Mouse (Mus musculus): ENCODE measurements around the gene Slc35a2.
A peak's percentile ranks its signal among the peaks of the same experiment; 100 is the strongest.

The Slc35a2 gene

GRCm38 (mm10) chrX:7883841-7884567 is at the start of gene Slc35a2:
Gene Slc35a2 (plus strand): TSS chrX:7884028.
- DNase-seq (ENCODE audit: low spot score in 2 of 2) = peak; percentile 46 to 57

DNA sequence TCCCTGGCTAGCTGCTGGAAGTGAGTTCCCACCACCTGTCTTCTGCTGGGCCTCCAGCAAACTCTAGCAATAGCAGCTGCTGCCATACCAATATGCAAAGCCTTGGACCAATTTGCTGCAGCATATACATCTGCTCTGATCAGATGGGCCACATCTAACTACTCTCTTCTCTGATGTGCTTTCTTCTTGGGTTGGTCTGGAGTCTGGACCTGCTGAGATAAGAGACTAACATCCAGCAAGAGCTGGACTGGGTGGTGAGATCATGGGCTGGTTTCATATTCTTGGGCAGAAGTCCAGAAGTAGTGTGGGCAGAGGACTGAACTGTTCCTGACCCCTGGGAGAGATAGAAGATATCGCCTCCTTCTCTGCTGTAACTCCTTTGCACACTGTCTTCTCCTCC is 46.7 kb upstream of the Slc35a2 start:
- no peak for DNase-seq (ENCODE audit: low spot score in 2 of 2)

GRCm38 (mm10) chrX:7840842-7841162 is 43.0 kb upstream of the Slc35a2 start:
- no peak for DNase-seq (ENCODE audit: low spot score in 2 of 2)

DNA sequence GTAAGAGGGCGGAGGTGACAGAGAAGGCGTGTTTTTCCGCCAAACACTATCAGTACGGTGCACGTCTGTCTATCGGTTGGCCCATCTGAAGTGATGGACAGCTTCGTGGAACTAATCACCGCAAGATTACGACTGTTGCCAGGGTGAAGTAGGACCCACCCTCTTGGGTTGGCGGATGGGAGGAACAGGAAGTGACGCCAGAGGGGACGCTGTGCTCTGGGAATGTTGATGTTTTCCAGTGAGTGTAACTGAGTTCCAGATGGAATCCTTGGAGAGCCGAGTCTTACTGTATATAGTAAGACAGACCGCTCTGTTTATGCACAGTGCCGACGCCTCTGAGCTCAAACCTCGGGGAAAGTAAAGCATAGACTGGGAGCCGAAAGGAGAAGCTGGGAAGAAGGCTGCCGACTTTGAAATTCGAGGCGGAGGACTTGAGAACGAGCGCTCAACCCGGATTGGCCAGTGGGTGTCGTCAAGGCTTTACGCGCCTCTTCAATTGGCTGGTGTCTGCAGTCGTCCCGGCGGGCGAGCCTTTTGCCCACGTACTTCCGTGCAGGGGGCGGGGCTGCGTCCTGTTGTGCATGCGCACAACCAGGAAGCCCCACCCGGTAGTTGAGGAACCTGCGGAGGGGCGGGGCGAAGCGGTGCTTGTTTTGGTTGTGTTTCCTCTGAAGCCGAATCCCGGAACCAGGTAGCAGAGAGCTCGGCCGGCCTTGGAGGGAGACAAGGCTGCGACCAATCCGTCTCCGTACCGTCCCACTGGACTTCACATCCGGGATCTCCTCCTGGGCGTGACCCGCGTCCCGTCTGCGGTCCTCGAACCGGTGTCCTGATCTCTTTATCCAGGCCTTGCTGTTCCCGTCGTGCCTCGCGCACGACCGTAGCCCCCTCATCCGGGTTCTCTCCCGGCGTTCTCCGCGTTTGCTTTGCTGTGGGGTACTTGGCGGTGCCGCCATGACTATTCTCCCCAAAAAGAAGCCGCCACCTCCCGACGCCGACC is 42.4 kb upstream of the Slc35a2 start, which contains the start of gene Otud5:
TSS of gene Otud5 (plus strand) at position 202 of the 1,000 bp plus-strand sequence.
- peak; percentile 69 to 81 for DNase-seq (ENCODE audit: low spot score in 2 of 2)

GRCm38 (mm10) chrX:7842318-7842717 is 41.5 kb upstream of the Slc35a2 start:
- no peak for DNase-seq (ENCODE audit: low spot score in 2 of 2)

GRCm38 (mm10) chrX:7847845-7848244 is 36.0 kb upstream of the Slc35a2 start:
- DNase-seq (ENCODE audit: low spot score in 2 of 2) = no peak

DNA sequence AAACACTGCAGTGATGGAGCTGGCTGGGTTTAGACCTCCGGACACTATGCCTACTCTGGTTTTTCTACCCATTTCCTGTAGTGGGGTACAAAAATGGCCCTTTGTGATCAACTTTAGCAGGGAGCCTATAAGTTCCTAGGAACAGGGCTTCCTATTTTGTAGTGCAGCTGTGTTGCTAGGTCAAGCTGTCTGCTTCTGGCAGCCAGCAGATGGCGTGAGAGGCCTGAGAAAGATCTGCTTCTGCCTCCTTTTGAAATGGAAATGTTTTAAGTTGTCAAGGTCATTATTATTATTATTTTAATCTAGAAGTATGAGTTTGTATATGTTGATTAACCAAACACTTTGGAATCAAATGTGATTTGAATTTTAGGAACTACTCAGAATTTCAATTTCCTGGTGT is 29.2 kb upstream of the Slc35a2 start:
- no peak for DNase-seq (ENCODE audit: low spot score in 2 of 2)

DNA sequence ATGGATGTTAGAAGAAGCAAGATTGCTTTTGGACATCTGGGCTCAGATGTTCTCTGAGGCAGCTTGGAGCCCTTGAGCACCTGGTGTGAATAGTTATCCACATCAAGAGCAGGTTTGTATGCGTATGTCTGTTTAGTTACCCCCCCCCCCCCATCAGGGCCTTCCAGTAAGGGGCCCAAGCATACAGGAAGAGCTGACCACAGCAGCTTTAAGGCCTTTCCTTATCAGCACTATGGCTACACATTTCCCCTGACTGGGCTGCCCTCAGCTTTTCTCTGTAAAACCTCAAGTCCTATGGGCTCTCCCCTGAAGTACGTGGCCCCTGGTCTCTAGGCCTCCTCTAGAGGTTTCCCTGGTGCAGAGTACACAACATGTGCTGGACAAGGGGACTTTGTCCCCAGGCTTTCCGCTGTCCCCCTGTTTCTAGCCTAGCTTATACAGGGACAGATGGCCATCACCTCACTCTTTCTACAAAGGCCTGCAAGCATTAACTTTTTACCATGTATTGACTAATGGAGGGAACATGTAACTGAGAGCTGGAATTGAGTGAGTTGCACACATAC is 24.6 kb upstream of the Slc35a2 start:
- DNase-seq (ENCODE audit: low spot score in 2 of 2) = no peak

GRCm38 (mm10) chrX:7863181-7863580 is 20.6 kb upstream of the Slc35a2 start:
- DNase-seq (ENCODE audit: low spot score in 2 of 2) = no peak

GRCm38 (mm10) chrX:7864551-7864950 is 19.3 kb upstream of the Slc35a2 start:
- DNase-seq (ENCODE audit: low spot score in 2 of 2) = no peak

DNA sequence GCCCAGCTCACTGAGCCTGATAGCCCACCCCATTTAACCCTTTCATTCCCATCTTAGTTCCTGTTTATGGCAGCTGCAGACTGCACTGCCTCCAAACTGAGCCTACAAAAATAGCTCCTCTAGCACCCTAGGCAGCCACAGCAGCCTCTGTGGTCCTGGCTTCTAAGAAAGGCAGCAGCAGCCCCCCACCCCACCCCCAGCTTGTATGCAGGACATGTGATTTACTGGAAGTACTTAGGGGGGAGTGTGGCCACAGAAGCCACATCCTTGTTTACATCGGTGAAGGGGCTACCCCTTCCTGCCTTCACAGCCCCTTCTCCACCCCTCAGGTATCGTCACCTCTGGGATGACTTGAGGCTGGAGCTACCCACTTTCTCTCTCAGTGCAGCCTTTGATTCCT is 18.5 kb upstream of the Slc35a2 start:
- DNase-seq (ENCODE audit: low spot score in 2 of 2) = no peak

- no peak for DNase-seq (ENCODE audit: low spot score in 2 of 2)
These were observed 18.0 kb upstream of the Slc35a2 start for GRCm38 (mm10) chrX:7865786-7866185.

- no peak for DNase-seq (ENCODE audit: low spot score in 2 of 2)
These were observed 16.7 kb upstream of the Slc35a2 start for GRCm38 (mm10) chrX:7867141-7867540.

DNA sequence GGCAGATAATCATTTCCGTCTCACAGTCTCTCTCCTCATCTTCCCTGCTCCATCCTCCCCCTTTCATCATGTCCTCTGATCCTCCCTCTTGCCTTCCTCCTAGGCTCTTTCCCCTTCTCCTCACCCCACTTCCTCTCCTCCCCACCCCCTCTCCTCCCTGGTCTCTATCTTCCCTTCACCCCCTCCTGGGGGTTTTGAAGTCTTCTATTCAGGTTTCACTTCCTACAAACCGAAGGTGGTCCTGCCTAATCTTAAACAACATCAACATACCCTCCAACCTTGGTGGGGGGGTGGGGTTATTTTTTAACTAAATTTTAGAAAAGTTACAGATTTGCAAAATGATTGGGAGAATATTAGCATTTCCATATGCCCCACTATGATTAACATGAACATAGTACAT is 15.3 kb upstream of the Slc35a2 start:
- DNase-seq (ENCODE audit: low spot score in 2 of 2) = no peak

- no peak for DNase-seq (ENCODE audit: low spot score in 2 of 2)
These were observed 14.0 kb upstream of the Slc35a2 start for GRCm38 (mm10) chrX:7869826-7870225.

DNA sequence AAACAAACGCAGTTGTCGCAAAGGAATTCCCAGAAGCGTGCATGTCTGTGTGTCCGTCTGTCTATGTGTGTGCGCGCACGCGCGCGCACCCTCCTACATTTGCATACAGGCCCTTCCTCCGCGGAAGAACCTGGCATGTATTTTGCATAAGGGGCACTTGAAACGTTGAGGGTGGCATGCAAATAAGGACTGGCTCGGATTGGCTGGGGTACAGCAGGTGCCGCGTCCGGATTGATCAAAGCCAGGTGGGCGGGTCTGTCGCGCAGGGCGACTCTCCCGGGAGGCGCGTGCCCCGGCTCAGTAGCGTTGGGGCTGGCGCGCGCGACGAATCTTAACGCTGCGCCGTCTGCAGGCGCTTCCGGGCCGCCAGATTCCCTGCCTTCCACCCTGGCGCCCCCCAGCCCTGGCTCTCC is 5.8 kb upstream of the Slc35a2 start, which contains the start of gene Pim2:
TSS of gene Pim2 (plus strand) at position 256 of the 413 bp plus-strand sequence.
- DNase-seq (ENCODE audit: low spot score in 2 of 2) = peak; percentile 43 to 69

GRCm38 (mm10) chrX:7878495-7878894 is 5.3 kb upstream of the Slc35a2 start:
- DNase-seq (ENCODE audit: low spot score in 2 of 2) = peak in 1 of 2 experiments; percentile 16

DNA sequence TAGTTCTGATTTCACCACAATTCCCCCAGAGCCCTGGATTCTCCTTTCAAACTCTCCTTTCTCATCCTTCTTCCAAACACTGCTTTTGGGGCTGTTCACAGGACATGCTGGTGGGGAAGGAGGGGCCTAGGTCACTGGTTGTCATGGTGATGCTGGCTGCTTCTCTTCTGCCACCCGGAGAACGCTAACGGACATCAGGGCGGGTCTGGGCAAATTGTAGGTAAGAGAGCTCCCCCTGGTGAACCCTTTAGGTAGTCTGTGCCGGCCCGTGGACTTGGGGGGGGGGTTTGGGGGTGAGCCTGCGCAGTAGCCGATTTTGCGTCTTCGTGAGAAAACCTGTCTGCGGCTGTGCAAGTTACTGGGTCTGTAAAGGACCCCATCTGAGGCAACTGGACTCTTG is 4.0 kb upstream of the Slc35a2 start:
- DNase-seq (ENCODE audit: low spot score in 2 of 2) = peak in 1 of 2 experiments; percentile 24

GRCm38 (mm10) chrX:7898211-7898610 is 14.4 kb downstream of the Slc35a2 start:
- no peak for DNase-seq (ENCODE audit: low spot score in 2 of 2)

GRCm38 (mm10) chrX:7898880-7899874 is 15.3 kb downstream of the Slc35a2 start, which contains the start of the genes Pqbp1 and Timm17b:
Gene Pqbp1 (minus strand): TSS chrX:7899269.
Gene Timm17b (plus strand): TSS chrX:7899357.
- peak; percentile 69 to 72 for DNase-seq (ENCODE audit: low spot score in 2 of 2)

DNA sequence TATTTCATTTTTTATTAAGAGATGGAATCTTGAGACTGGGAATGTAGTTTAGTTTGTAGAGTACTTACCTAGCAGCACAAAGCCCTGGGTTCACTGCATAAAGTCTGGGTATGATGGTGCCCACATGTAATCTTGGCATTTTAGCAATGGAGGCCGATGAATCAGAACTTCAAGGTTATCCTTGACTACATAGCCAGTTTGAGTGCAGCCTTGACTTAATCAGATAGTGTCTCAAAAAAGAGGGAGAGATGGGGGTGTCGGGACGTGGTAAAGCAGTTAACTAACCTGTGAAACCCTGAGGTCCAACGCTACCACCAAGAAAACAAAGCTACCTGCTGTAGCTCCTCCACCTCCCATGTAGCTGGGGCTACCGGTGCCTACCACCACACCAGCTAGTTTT is 20.6 kb downstream of the Slc35a2 start:
- DNase-seq (ENCODE audit: low spot score in 2 of 2) = no peak
